Mouse (Mus musculus) heart, adult 2 months (tissue): ENCODE measurements around the gene Cd300ld2. TPM values are rescaled to one million over a fixed set of nuclear protein-coding genes. Genes with fewer than 3 reads are reported as not detected.
"Not testable (repeated sequence)": the region's sequence is repeated elsewhere in the genome, so short reads cannot be mapped to it uniquely, and the experiment has no call there.

Source experiments
- DNase-seq, 2 experiments: peaks; one replicate each; pipeline ENCODE4 v3.0.0; 2021
- H3K27ac ChIP-seq: fragments of 200-600 bp; 2 replicates; pipeline ENCODE4 v1.8.1; 2022
- H3K27me3 ChIP-seq: fragments of 200-500 bp; 2 replicates; pipeline ENCODE4 v1.6.1; 2012; ENCODE audit warnings: mild to moderate bottlenecking, low read length, inconsistent platforms, mixed read lengths; ENCODE audit not compliant: control insufficient read depth, insufficient read depth
- H3K36me3 ChIP-seq: fragments of 200-500 bp; 2 replicates; pipeline ENCODE4 v1.6.1; 2012; ENCODE audit warnings: low read length, inconsistent platforms; ENCODE audit not compliant: control insufficient read depth, insufficient read depth
- H3K4me1 ChIP-seq: fragments of 200-500 bp; 2 replicates; pipeline ENCODE4 v1.6.1; 2011; ENCODE audit warnings: low read length; ENCODE audit not compliant: control insufficient read depth, insufficient read depth
- H3K4me3 ChIP-seq: fragments of 200-600 bp; 2 replicates; pipeline ENCODE4 v1.8.1; 2022
- H3K79me2 ChIP-seq: fragments of 200-500 bp; replicated peaks from 2 replicates; pipeline ENCODE4 v1.6.1; 2012; ENCODE audit warnings: mild to moderate bottlenecking, inconsistent platforms, low read length, moderate library complexity, mixed read lengths; ENCODE audit not compliant: control insufficient read depth, insufficient read depth
- H3K9ac ChIP-seq: fragments of 200-500 bp; 2 replicates; pipeline ENCODE4 v1.6.1; 2012; ENCODE audit warnings: low read depth, mild to moderate bottlenecking, control low read depth, inconsistent platforms, low read length, mixed read lengths
- CTCF ChIP-seq: fragments of 200-600 bp; IDR thresholded peaks from 2 replicates; pipeline ENCODE4 v1.8.1; 2022; ENCODE audit warnings: antibody characterized with exemption, mild to moderate bottlenecking, moderate library complexity
- EP300 ChIP-seq: fragments of 200-500 bp; IDR thresholded peaks from 2 replicates; pipeline ENCODE4 v1.6.1; 2011; ENCODE audit warnings: low read depth, low read length, control low read depth; ENCODE audit not compliant: insufficient read depth
- POLR2A ChIP-seq: fragments of 200-500 bp; IDR thresholded peaks from 2 replicates; pipeline ENCODE4 v1.6.1; 2011; ENCODE audit warnings: mild to moderate bottlenecking, low read depth, low read length, control low read depth; ENCODE audit not compliant: insufficient read depth
- WGBS: fragments of 180-500 bp; shearing (Covaris S2); methylation state at CpG from one replicate; pipeline ENCODE4 v1.1.7; 2018; 5-methylcytosine and 5-hydroxymethylcytosine counted together
- intact Hi-C: fragments of 180-260 bp; cut with DNase I; formaldehyde crosslinking; loops from one replicate; pipeline ENCODE4 v1.15.1; 2025
- polyA plus RNA-seq: library from polyadenylated mRNA; depleted of rRNA; stranded (reverse); fragments of >200 nt; gene quantifications from 2 replicates; pipeline ENCODE4 v1.2.3, GENCODE M21; 2012
- total RNA-seq, 2 experiments: library from RNA; stranded (reverse); gene quantifications; 2 replicates each; pipeline ENCODE4 v1.2.3; 2021

Gene Cd300ld2
- total and polyA plus RNA-seq, 3 experiments: 0.37 TPM; not detected in 2

GRCm38 (mm10) chr11:115052206-115052605 lies 36.2 kb upstream of the Cd300ld2 start:
- DNase-seq: no peak
- intact Hi-C loops: no loop called here

GRCm38 (mm10) chr11:115049282-115049895 lies 33.4 kb upstream of the Cd300ld2 start:
- no peaks in the 10 kb centered on the region for H3K4me1 ChIP-seq
- TF ChIP-seq EP300 (no peak), CTCF (peak; percentile 58)
- 28% methylated on average over 3 of the region's 3 CpGs for WGBS
- no peak overlapping the region for H3K27ac ChIP-seq
- H3K79me2 ChIP-seq: no peaks in the 10 kb centered on the region
- no peak for DNase-seq
- H3K9ac ChIP-seq: no peak overlapping the region
- H3K27me3 ChIP-seq: no peaks in the 10 kb centered on the region
- intact Hi-C loops: loop anchor here (10.0 kb wide), 1 partner anchor 235 kb away; no protein-coding TSS in a partner anchor
- no peak overlapping the region for H3K4me3 ChIP-seq
- no peaks in the 10 kb centered on the region for H3K36me3 ChIP-seq

More at GRCm38 (mm10) chr11:115052206-115052605, 36.2 kb upstream of the Cd300ld2 start:
- no peak overlapping the region for H3K9ac ChIP-seq
- TF ChIP-seq CTCF (no peak), POLR2A (no peak), EP300 (no peak)
- no peaks in the 10 kb centered on the region for H3K27me3 ChIP-seq
- no peak overlapping the region for H3K4me3 ChIP-seq
- H3K36me3 ChIP-seq: no peaks in the 10 kb centered on the region
- 4% methylated on average over 9 of the region's 9 CpGs for WGBS
- H3K27ac ChIP-seq: no peak overlapping the region
- no peaks in the 10 kb centered on the region for H3K4me1 ChIP-seq
- no peaks in the 10 kb centered on the region for H3K79me2 ChIP-seq

GRCm38 (mm10) chr11:115048259-115048658 lies 32.3 kb upstream of the Cd300ld2 start, which contains the start of gene Cd300ld3:
Gene Cd300ld3, minus strand, starts transcription at chr11:115048409.
- intact Hi-C loops: loop anchor here (10.0 kb wide), 1 partner anchor 233 kb away; no protein-coding TSS in a partner anchor
- DNase-seq: no peak
- H3K4me1 ChIP-seq: no peaks in the 10 kb centered on the region
- no peak within 1 kb of the TSS for H3K9ac ChIP-seq
- H3K79me2 ChIP-seq: no peaks in the 10 kb centered on the region
- no peaks in the 10 kb centered on the region for H3K27me3 ChIP-seq
- 53% methylated on average over 2 of the region's 2 CpGs for WGBS
- no peaks in the 10 kb centered on the region for H3K36me3 ChIP-seq
- no peak within 1 kb of the TSS for H3K4me3 ChIP-seq
- H3K27ac ChIP-seq: no peak within 1 kb of the TSS
- TF ChIP-seq CTCF: no peak
- TF ChIP-seq EP300: no peak
- no peak for TF ChIP-seq POLR2A

- WGBS: no CpG with 5 or more reads among the region's 6 CpGs
- intact Hi-C loops, H3K4me3 ChIP-seq, DNase-seq, H3K9ac ChIP-seq, H3K4me1 ChIP-seq, H3K36me3 ChIP-seq, H3K27ac ChIP-seq, H3K27me3 ChIP-seq, H3K79me2 ChIP-seq: not testable (repeated sequence)
Measured at GRCm38 (mm10) chr11:115037669-115038068, 21.7 kb upstream of the Cd300ld2 start, which contains the start of gene Cd300ld5. Gene Cd300ld5, minus strand, starts transcription at chr11:115037769.

DNA sequence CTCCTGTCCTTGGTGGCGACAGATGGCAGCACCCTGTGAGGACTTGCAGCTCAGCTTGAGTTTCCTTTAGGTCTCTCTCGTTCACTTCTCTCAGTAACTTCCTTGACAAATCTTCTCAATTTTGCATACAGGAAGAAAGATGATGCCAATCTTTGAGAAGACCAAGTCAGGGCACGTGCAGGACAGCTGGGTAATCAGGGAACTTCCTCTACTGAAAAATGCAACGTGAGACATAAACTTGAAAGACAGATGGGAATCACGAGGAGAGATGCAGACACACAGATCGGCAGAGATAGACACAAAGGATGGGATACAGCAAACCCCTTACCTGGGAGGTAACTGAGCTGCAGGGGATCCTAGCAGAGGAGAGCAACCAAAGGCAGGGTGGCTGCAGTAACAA lies 10.9 kb upstream of the Cd300ld2 start, which contains the start of gene Cd300ld4:
Cd300ld4 (minus strand) TSS at position 101 of the 400 bp plus-strand sequence.
- no CpG with 5 or more reads among the region's 6 CpGs for WGBS
- H3K79me2 ChIP-seq, DNase-seq, H3K27ac ChIP-seq, H3K36me3 ChIP-seq, intact Hi-C loops, H3K4me1 ChIP-seq, H3K4me3 ChIP-seq, H3K9ac ChIP-seq, H3K27me3 ChIP-seq: not testable (repeated sequence)

GRCm38 (mm10) chr11:115004070-115004469 lies 11.9 kb downstream of the Cd300ld2 start:
- no peak overlapping the region for H3K4me3 ChIP-seq
- H3K79me2 ChIP-seq: no peaks in the 10 kb centered on the region
- intact Hi-C loops: no loop called here
- no peaks in the 10 kb centered on the region for H3K27me3 ChIP-seq
- H3K36me3 ChIP-seq: no peaks in the 10 kb centered on the region
- H3K27ac ChIP-seq: no peak overlapping the region
- peak in 1 of 2 experiments; percentile 28 for DNase-seq
- H3K9ac ChIP-seq: no peak overlapping the region
- 66% methylated on average over 5 of the region's 5 CpGs for WGBS
- H3K4me1 ChIP-seq: no peaks in the 10 kb centered on the region; the same call in 1 of the 2 replicates
- TF ChIP-seq CTCF: no peak
- no peak for TF ChIP-seq EP300
- no peak for TF ChIP-seq POLR2A
